Mouse (Mus musculus) liver, postnatal 0 days (tissue): Measurements from ENCODE around the gene Nkapl.
A peak's percentile ranks its signal among the peaks of the same experiment; 100 is the strongest.

ENCODE experiments used
- CTCF ChIP-seq: sonication (generic); IDR thresholded peaks from 2 replicates; pipeline ENCODE4 v1.5.1; 2016; ENCODE audit warnings: antibody characterized with exemption, low read depth
- EP300 ChIP-seq: IDR thresholded peaks from 2 replicates; pipeline ENCODE4 v1.6.1; 2016; ENCODE audit warnings: antibody characterized with exemption, low read depth, mild to moderate bottlenecking

DNA sequence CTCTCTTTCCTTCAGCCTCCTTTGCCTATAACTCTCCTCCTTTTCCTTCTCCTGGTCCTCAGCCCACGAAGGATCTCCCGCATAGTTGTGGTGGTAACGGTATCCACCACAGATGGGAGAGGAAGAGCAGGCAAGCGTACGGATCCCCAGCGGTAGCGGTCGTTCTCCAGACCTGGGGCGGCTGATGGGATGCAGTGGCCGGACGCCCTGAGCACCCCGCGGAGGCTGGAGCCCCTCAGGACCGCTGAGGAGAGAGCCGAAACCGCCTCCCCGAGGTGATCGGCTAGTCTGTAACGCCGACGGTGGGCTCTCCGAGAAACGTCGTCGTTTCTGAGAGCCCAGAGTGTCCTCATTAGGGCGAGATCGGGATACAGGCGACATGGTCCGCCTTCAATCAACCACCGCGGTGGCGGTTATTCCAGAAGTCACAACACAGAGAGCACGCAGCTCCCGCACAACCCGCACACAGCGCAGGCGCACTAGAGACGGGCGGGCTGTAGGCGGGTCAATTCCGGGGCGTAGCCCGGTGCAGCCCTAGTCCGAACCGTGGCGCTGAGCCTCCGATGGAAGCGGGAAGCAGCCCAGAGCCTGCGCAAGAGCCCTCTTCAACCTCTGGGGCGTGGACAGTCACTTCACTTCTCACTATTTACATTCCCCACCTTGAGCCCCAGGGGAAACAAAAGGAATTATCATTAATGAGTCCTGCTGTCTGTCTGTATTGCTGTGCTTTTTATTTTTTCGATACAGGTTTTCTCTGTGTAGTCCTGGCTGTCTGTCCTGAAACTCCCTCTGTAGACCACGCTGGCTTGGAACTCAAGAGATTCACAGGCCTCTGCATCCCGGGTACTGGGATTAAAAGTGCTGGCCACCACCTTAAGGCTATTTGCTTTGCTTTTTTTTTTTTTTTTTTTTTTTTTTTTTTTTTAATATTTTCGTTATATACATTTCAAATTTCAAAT is at the start of gene Nkapl:
- 0 out of 2 replicates have a peak, but pooled peaks have one; percentile 6 for TF ChIP-seq CTCF
- no peak for TF ChIP-seq EP300
